Mouse (Mus musculus) testis, adult 2 months (tissue): Measurements from ENCODE around the gene Klhl10.

Experiments used
- CTCF ChIP-seq: fragments of 200-500 bp; IDR thresholded peaks from 2 replicates; pipeline ENCODE4 v1.5.1; 2012; ENCODE audit warnings: low read depth, mild to moderate bottlenecking, inconsistent platforms, low read length, moderate library complexity; ENCODE audit not compliant: control insufficient read depth, insufficient read depth, insufficient replicate concordance
- POLR2A ChIP-seq: fragments of 200-500 bp; IDR thresholded peaks from 2 replicates; pipeline ENCODE4 v1.6.1; 2012; ENCODE audit warnings: low read depth, mild to moderate bottlenecking, inconsistent platforms, low read length, moderate library complexity; ENCODE audit not compliant: control insufficient read depth

DNA sequence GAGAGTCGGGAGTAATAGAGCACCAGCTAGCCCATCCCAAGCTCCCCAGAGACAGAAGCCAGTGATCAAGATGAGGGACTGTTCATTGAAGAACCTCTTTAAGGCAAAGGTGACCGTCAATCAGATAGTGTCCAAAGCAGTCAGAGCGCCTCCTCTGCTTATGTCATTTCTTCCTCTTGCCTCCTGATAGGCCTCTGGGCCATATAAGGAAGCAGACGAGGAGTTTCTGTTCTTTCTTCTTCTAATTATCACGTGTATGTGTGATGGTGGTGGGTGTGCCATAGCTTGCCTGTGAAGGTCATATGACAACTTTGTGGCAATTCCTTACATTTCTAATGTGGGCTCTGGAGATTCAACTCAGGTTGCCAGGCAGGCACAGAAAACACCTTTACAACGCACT, 40.9 kb upstream of the Klhl10 start:
- TF ChIP-seq CTCF, result no peak
- no peak for TF ChIP-seq POLR2A
